Mouse (Mus musculus) lung, postnatal 0 days (tissue): ENCODE data around the gene Lrp1.

Source experiments
- CTCF ChIP-seq: IDR thresholded peaks from 2 replicates; pipeline ENCODE4 v1.5.1; 2016; ENCODE audit warnings: antibody characterized with exemption, mild to moderate bottlenecking
- EP300 ChIP-seq: IDR thresholded peaks from 2 replicates; pipeline ENCODE4 v1.6.1; 2016; ENCODE audit warnings: antibody characterized with exemption, mild to moderate bottlenecking, control low read depth

GRCm38 (mm10) chr10:127664891-127665290, 43.9 kb upstream of the Lrp1 start:
- TF ChIP-seq CTCF (no peak), EP300 (no peak)
